ENCODE assay signal across 13 mouse cellular contexts in genomic region chr11:88564363-88564762, GRCm38 (mm10).
DNase-seq lines count a peak whose midpoint lies in the region; ATAC-seq and TF ChIP-seq lines count a peak whose summit lies in the region.
"Had no signal": no experiment of that assay in that cellular context is flagged by ENCODE, and none has a peak within 500 bp of the region (broad histone marks: within the 10 kb centered on the region; RNA-seq: fewer than 3 reads in every experiment).

No protein-coding gene starts in this region.

- no peak overlapping the region for H3K4me2 ChIP-seq in heart, embryonic 12.5 days
- no peak overlapping the region for H3K4me2 ChIP-seq in midbrain, postnatal 0 days (ENCODE audit: low read depth, low read length, poor library complexity, severe bottlenecking)
- no peak overlapping the region for H3K4me2 ChIP-seq in hindbrain, embryonic 16.5 days (ENCODE audit: low read length)
- H3K4me2 ChIP-seq: limb, embryonic 15.5 days had no signal

- WGBS in heart, embryonic 12.5 days, result 55% methylated on average over 5 of the region's 5 CpGs
- WGBS in midbrain, embryonic 10.5 days, result 66% methylated on average over 5 of the region's 5 CpGs
- WGBS in midbrain, postnatal 0 days, result 26% methylated on average over 5 of the region's 5 CpGs
- 30% methylated on average over 5 of the region's 5 CpGs for WGBS in hindbrain, embryonic 16.5 days

- no peak for ATAC-seq in heart, embryonic 12.5 days (ENCODE audit: insufficient number of reproducible peaks, low FRiP score)
- ATAC-seq in midbrain, postnatal 0 days (ENCODE audit: low FRiP score), result no peak
- no peak for ATAC-seq in hindbrain, embryonic 16.5 days
- ATAC-seq in frontal cortex, adult (ENCODE audit: low TSS enrichment), result no peak
- ATAC-seq: CD4-positive, CD25-positive, alpha-beta regulatory T cell, adult 4 months had no signal

- peaks cover 13% of the 10 kb centered on the region; the same call in 1 of the 2 replicates for H3K36me3 ChIP-seq in heart, embryonic 12.5 days
- H3K36me3 ChIP-seq in midbrain, embryonic 10.5 days, result peaks cover 50% of the 10 kb centered on the region
- H3K36me3 ChIP-seq in midbrain, postnatal 0 days (ENCODE audit: insufficient read depth, low read length), result no peaks in the 10 kb centered on the region
- no peaks in the 10 kb centered on the region for H3K36me3 ChIP-seq in hindbrain, embryonic 16.5 days (ENCODE audit: control insufficient read depth, insufficient read depth, low read length)
- H3K36me3 ChIP-seq: limb, embryonic 15.5 days had no signal

- H3K27me3 ChIP-seq in heart, embryonic 12.5 days (replicated peaks), result no peaks in the 10 kb centered on the region
- no peaks in the 10 kb centered on the region for H3K27me3 ChIP-seq in midbrain, embryonic 10.5 days (ENCODE audit: low read depth, poor library complexity, severe bottlenecking)
- H3K27me3 ChIP-seq in midbrain, postnatal 0 days (ENCODE audit: insufficient read depth, low read length), result no peaks in the 10 kb centered on the region
- no peaks in the 10 kb centered on the region for H3K27me3 ChIP-seq in hindbrain, embryonic 16.5 days (replicated peaks; ENCODE audit: control insufficient read depth, insufficient read depth, low read length)

- no peaks in the 10 kb centered on the region for H3K9me3 ChIP-seq in heart, embryonic 12.5 days (replicated peaks)
- no peaks in the 10 kb centered on the region for H3K9me3 ChIP-seq in midbrain, embryonic 10.5 days (replicated peaks)
- no peaks in the 10 kb centered on the region for H3K9me3 ChIP-seq in midbrain, postnatal 0 days (ENCODE audit: low read length)
- no peaks in the 10 kb centered on the region for H3K9me3 ChIP-seq in hindbrain, embryonic 16.5 days (ENCODE audit: control insufficient read depth, low read length)
- H3K9me3 ChIP-seq: embryonic facial prominence, embryonic 10.5 days; limb, embryonic 15.5 days had no signal

- H3K27ac ChIP-seq in heart, embryonic 12.5 days (ENCODE audit: poor library complexity, severe bottlenecking), result peak overlapping the region; percentile 12
- peak overlapping the region; percentile 18; the same call in 1 of the 2 replicates for H3K27ac ChIP-seq in midbrain, embryonic 10.5 days (replicated peaks)
- H3K27ac ChIP-seq in midbrain, postnatal 0 days (ENCODE audit: low read depth, low read length), result no peak overlapping the region
- peak overlapping the region; percentile 30; the same call in 1 of the 2 replicates for H3K27ac ChIP-seq in hindbrain, embryonic 16.5 days (ENCODE audit: low read depth, low read length)
- H3K27ac ChIP-seq: embryonic facial prominence, embryonic 10.5 days; limb, embryonic 15.5 days had no signal

- no peak overlapping the region for H3K9ac ChIP-seq in heart, embryonic 12.5 days
- H3K9ac ChIP-seq in midbrain, postnatal 0 days (replicated peaks; ENCODE audit: low read length, poor library complexity, severe bottlenecking), result no peak overlapping the region
- no peak overlapping the region for H3K9ac ChIP-seq in hindbrain, embryonic 16.5 days (ENCODE audit: low read depth, low read length)
- H3K9ac ChIP-seq: limb, embryonic 15.5 days had no signal

- H3K4me1 ChIP-seq in heart, embryonic 12.5 days (replicated peaks), result peaks cover 79% of the 10 kb centered on the region
- H3K4me1 ChIP-seq in midbrain, embryonic 10.5 days, result peaks cover 96% of the 10 kb centered on the region
- H3K4me1 ChIP-seq in midbrain, postnatal 0 days (ENCODE audit: insufficient read depth, low read length), result no peaks in the 10 kb centered on the region; the same call in 1 of the 2 replicates
- peaks cover 12% of the 10 kb centered on the region for H3K4me1 ChIP-seq in hindbrain, embryonic 16.5 days (ENCODE audit: control insufficient read depth, insufficient read depth, low read depth, low read length)

- DNase-seq in heart, adult 11 months, result no peak
- no peak for DNase-seq in midbrain, embryonic 10.5 days (ENCODE audit: low spot score)
- no peak for DNase-seq in midbrain, postnatal 0 days (ENCODE audit: low spot score)
- no peak for DNase-seq in adrenal gland, postnatal 25 days
- DNase-seq: adrenal gland, postnatal 36 days; lung, adult 18-20 months; lung, postnatal 4 days had no signal

- no peak for TF ChIP-seq CTCF in midbrain, postnatal 0 days (IDR thresholded peaks at IDR 0.05)

- H3K4me3 ChIP-seq in heart, embryonic 12.5 days, result no peak overlapping the region
- no peak overlapping the region for H3K4me3 ChIP-seq in midbrain, embryonic 10.5 days
- H3K4me3 ChIP-seq in midbrain, postnatal 0 days (ENCODE audit: low read depth, low read length), result no peak overlapping the region
- H3K4me3 ChIP-seq in hindbrain, embryonic 16.5 days (ENCODE audit: low read length), result no peak overlapping the region
- H3K4me3 ChIP-seq: embryonic facial prominence, embryonic 10.5 days; limb, embryonic 15.5 days had no signal
